Mouse (Mus musculus) heart, postnatal 4 days (tissue): ENCODE data around the gene Adcy4. TPM values are rescaled to one million over a fixed set of nuclear protein-coding genes. Genes with fewer than 3 reads are reported as not detected.

Experiments used
- DNase-seq: peaks from one replicate; pipeline ENCODE4 v3.0.0; 2021
- total RNA-seq, 2 experiments: library from RNA; stranded (reverse); gene quantifications; 2 replicates each; pipeline ENCODE4 v1.2.3; 2021

Adcy4 gene
- total RNA-seq, 2 experiments from 2014 or later = 18.9 to 22.3 TPM

GRCm38 (mm10) chr14:55788256-55789050, 4.6 kb upstream of the Adcy4 start, which contains the start of gene Ripk3:
Gene Ripk3 (minus strand): TSS chr14:55788865.
- DNase-seq = peak; percentile 42

GRCm38 (mm10) chr14:55787731-55788130, 3.8 kb upstream of the Adcy4 start:
- peak; percentile 4 for DNase-seq

DNA sequence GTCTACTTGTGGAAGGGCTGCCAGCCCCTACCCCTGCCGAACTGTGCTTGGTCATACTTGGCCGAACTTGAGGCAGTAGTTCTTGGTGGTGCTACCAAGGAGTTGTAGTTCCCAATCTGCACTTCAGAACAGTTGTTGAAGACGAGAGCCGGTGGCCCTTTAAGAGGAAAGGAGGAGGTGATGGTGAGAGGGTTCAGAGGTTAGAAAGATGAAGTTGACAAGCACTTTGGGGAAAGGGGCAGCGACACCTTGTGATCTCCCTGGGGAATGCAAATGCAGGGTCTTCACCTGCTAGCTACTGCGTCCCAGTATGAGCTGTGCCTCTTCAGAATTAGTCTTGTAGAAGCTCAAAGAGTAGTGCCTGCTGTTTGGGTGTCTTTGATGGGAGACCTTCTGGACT, 1.3 kb upstream of the Adcy4 start:
- peak; percentile 10 for DNase-seq

DNA sequence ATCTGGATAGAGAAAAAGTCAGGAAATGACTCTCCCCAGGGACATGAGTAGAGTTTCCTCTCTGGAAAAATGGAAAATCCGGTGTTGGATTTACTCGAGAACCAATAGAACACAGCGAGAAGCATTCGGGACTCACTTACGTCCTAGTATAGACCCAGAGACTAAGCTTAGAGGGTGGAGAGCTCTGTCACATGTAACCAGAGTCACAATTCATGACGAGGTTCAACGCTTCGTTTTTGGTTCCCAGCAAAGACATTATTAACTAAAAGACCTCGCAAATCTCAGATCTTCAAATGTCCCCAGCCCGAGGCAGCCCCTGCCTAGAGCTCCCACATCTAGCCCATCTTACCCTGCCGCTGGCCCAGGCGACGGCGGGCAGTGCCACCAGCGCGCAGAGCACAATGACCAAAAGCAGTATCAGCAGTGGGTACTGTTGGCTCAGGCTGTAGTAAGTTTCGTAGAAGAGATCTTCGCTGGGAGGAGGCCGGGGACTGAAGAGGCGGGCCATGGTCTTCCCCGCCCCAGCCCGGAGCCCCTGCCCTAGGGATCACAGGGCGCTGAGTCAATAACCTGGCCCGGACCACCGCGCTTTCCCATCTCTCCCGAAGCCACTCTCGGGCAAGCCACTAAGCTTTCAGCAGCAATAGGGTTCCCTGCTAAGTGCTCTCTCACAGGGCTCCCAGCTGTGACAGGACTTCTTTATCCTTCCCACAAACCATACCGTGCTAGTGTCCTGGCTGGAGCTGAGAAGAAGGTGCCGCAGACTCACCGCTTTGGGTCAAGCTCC, 531 bp downstream of the Adcy4 start:
- DNase-seq = peak; percentile 34

GRCm38 (mm10) chr14:55782361-55782960, 1.4 kb downstream of the Adcy4 start:
- peak; percentile 3 for DNase-seq

DNA sequence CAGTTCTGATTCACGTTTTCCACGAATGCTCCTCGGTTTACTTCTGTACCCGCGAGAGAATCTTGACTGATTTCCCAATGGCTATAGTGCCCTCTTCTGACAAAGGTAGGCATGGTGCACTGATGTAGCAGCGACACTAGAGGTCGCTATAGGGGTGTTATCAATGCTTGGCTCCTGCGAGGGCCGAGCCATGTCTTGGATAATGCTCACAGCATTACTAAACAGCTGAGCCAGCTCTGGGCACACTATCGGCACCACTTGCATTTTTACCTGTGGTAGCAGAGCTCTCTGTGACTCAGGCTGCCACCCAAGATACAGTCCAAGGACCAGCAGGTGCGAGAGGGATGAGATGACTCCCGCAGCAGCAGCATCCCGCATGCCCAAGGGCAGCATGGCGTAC, 2.6 kb downstream of the Adcy4 start:
- peak; percentile 73 for DNase-seq

- peak; percentile 5 for DNase-seq
Measured at GRCm38 (mm10) chr14:55780736-55781135, 3.2 kb downstream of the Adcy4 start.

DNA sequence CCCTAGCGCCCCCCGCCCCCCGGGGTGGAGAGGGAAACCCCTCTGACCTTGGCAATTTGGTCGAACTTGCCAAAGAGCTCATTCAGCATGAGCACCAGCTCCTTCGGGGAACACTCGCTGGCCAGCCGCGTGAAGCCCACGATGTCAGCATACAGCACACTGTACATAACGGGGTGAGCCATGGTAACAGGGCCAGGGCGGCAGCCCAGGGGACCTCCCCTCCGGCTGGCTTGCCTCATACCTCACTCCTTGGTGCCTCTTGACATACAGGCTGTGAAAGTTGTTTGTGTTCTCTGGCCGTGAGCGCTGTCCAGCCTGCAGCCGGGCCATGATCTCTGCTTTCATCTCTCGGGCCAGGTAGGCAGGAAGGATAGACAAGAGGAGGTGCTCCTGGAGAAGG, 4.2 kb downstream of the Adcy4 start:
- peak; percentile 5 for DNase-seq

DNA sequence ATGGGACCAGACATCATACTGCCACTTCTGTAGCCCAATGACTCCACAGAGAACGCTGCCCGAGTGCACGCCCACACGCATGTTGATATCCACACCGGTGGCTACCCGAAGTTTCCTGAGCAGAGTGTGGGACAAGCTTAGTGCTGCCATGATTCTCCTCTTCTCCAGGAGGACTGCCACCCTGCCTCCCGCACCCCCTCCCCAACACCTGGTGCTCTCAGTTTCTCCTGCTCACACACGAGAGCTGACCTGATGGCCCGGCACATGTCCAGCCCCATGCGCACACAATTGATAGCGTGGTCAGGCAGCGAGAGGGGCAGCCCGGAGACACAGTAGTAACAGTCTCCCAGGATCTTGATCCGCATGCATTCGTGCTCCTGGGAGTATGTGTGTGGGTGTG, 5.2 kb downstream of the Adcy4 start:
- DNase-seq = peak; percentile 3

DNA sequence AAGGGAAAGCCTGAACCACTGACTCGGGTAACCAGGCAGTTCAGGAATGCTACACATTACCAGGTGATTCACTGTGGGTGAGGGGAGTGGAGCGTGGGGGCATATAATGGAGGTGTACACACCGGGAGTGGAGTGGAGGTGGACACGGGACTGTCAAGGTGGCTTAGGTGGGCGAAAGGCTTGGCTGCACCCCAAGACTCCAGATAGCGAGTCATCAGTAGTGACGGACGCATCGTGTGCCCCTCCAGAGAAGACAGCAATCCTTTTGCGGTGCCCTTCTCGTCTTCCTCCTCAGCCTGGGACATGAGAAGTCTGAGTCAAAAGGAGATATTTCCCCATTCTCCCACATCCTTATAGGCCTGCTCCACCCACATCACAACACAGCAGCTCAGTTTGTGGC, 6.1 kb downstream of the Adcy4 start:
- peak; percentile 3 for DNase-seq

DNA sequence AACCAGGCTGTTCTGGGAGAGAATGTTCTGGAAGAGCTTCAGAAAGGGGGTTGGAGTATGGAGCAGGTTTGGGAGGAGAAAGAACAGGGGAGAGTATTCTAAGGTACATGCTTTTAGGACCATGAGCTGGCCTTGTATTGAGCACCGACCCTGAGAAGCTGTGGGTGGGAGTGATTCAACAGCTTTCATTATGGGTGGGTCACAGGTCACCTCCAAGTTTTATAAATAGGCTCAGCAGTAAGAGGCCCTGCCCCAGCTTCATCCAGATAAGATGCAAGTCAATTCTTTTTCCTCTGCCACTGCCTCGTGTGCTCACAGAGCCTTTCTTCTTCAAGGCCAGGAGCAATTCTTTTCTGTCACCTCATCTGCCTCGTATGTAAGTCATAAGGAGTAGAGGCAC, 6.7 kb downstream of the Adcy4 start:
- no peak for DNase-seq

- no peak for DNase-seq
Measured at GRCm38 (mm10) chr14:55776711-55777110, 7.2 kb downstream of the Adcy4 start.

DNA sequence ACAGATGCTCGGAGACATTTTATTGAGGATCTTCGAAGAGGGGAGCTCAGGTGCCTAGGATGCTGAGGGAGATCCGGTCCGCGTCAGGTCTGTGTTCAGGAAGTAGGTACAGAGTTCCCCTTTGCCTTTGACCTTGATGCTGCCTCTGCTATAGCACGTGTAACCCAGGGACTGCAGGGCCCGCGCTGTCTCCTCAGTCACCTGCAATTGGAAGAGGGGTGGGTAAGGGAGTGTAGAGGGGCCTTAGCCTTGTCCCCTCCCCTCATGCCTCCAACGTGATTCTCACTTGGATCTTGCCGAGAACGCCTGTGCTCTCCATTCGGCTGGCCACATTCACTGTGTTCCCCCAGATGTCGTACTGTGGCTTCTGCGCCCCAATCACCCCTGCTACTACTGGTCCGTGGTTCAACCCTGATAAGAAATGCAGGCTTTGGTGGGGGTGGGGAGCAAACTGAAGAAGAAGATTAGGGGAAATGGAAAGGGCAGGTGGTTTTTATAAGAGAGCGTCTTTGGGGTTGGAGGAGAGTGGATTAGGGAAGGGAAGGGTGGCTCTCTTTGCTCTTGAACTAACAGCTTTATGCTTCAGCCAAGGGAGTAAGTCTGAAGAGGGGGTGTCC, 14.7 kb downstream of the Adcy4 start:
- no peak for DNase-seq

GRCm38 (mm10) chr14:55768555-55768954, 15.3 kb downstream of the Adcy4 start:
- no peak for DNase-seq

DNA sequence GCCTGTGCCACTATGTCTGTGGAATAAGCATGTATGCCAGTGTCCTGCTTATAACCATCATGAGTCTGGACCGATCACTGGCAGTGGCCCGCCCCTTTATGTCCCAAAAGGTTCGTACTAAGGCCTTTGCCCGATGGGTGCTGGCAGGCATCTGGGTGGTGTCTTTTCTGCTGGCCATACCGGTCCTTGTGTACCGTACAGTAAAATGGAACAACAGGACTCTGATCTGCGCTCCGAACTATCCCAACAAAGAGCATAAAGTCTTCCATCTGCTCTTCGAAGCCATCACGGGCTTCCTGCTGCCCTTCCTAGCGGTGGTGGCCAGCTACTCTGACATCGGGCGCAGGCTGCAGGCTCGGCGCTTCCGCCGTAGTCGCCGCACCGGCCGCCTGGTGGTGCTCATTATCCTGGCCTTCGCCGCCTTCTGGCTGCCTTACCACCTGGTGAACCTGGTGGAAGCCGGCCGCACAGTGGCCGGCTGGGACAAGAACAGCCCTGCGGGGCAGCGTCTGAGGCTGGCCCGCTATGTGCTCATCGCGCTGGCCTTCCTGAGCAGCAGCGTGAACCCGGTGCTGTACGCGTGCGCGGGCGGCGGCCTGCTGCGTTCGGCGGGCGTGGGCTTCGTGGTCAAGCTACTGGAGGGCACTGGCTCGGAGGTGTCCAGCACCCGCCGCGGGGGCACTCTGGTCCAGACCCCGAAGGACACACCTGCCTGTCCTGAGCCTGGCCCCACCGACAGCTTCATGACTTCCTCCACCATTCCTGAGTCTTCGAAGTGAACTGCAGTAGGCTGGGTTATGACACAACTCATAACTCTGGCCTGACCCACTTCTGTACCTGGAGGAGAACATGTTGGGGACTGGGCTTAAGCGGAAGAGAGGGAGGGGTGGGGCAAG, 16.1 kb downstream of the Adcy4 start:
- DNase-seq = peak; percentile 74

GRCm38 (mm10) chr14:55765696-55766095, 18.2 kb downstream of the Adcy4 start, which contains the start of gene Ltb4r1:
Gene Ltb4r1 (plus strand): TSS chr14:55765962.
- DNase-seq = no peak

GRCm38 (mm10) chr14:55763166-55763565, 20.7 kb downstream of the Adcy4 start:
- no peak for DNase-seq

- peak; percentile 70 for DNase-seq
Measured at GRCm38 (mm10) chr14:55762001-55762821, 21.7 kb downstream of the Adcy4 start.

DNA sequence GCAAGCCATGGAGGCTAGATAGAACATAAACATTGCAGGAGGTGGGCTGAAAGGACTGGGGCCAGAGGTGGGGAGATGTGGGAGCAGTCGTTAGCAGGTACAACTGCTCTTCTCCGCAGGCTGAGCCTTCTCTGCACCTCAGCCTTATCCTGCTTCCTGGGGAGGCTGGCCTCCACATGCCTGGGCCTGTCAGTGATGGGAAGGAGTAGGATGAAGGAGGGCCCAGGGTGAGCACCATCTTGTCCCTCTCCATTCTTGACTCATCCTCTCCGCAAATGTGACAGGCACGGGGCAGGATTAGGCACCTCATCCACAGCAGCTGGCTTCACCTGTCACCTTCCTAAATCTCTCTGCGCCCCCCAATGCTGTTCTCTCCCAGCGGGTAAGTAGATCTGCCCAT, 22.7 kb downstream of the Adcy4 start, which contains the start of gene Ltb4r2:
Gene Ltb4r2, plus strand, starts transcription at position 266 of the 400 bp plus-strand sequence.
- no peak for DNase-seq

- peak; percentile 92 for DNase-seq
Measured at GRCm38 (mm10) chr14:55760156-55760555, 23.7 kb downstream of the Adcy4 start.

DNA sequence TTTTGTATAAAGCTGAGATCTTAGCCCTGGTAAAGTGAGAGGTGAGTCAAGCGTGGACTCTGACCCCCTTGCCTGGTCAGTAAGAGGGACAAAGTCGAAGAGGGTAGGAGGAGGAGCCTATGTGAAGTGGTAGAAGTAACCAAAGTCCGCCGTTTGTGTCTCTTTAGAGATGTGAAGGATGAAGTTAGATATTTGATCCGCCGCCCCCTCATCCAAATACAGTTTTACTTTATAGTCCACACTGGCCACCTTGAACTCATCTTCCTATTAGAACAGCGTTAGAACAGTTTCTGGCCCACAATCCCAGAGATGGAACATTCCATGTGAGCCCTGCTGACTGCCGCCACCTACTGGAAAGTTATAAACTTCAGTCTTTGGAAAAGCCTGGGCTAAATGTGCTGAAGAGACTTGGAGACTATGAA, 25.5 kb downstream of the Adcy4 start, which contains the start of gene Cideb:
Gene Cideb, minus strand, starts transcription at position 96 of the 422 bp plus-strand sequence.
- DNase-seq = peak; percentile 66
